Mouse (Mus musculus) liver, embryonic 14.5 days (tissue): ENCODE results near the gene Syt5. TPM values are rescaled to one million over a fixed set of nuclear protein-coding genes. Genes with fewer than 3 reads are reported as not detected.

ENCODE experiments used
- ATAC-seq: fragments of 200-750 bp; cut with Nextera tagmentation; 2 replicates; pipeline ENCODE4 v1.8.0; 2017; ENCODE audit warnings: moderate number of reproducible peaks, mild to moderate bottlenecking, moderate library complexity; ENCODE audit not compliant: insufficient read depth
- DNase-seq, 3 experiments: peaks; one replicate each; pipeline ENCODE4 v3.0.0-alpha.2; 2012 to 2013; ENCODE audit warnings: low read depth in 3 of 3, low spot score in 3 of 3
- H3K27ac ChIP-seq: fragments of 300-500 bp; sonication (generic); 2 replicates; pipeline ENCODE4 v1.5.1; 2014; ENCODE audit warnings: moderate library complexity, mild to moderate bottlenecking, control low read depth, inconsistent platforms
- H3K27me3 ChIP-seq: fragments of 300-500 bp; sonication (generic); 2 replicates; pipeline ENCODE4 v1.6.1; 2014; ENCODE audit warnings: mild to moderate bottlenecking, low read length, moderate library complexity; ENCODE audit not compliant: control insufficient read depth, insufficient read depth
- H3K36me3 ChIP-seq: fragments of 300-500 bp; sonication (generic); replicated peaks from 2 replicates; pipeline ENCODE4 v1.6.1; 2014; ENCODE audit warnings: low read depth; ENCODE audit not compliant: control insufficient read depth, insufficient read depth
- H3K4me1 ChIP-seq, 2 experiments: fragments of 200-500 bp in 1 of 2; fragments of 300-500 bp in 1 of 2; sonication (generic) in 1 of 2; replicated peaks; 2 replicates each; pipeline ENCODE4 v1.6.1; 2012 to 2014; ENCODE audit warnings: antibody characterized with exemption in 1 of 2, inconsistent platforms in 1 of 2, low read length in 1 of 2; ENCODE audit not compliant: control insufficient read depth in 2 of 2, insufficient read depth in 2 of 2
- H3K4me2 ChIP-seq: fragments of 300-500 bp; sonication (generic); 2 replicates; pipeline ENCODE4 v1.6.1; 2014; ENCODE audit warnings: low read depth, mild to moderate bottlenecking, control low read depth, moderate library complexity
- H3K4me3 ChIP-seq, 2 experiments: fragments of 200-500 bp in 1 of 2; fragments of 300-500 bp in 1 of 2; sonication (generic) in 1 of 2; 2 replicates each; pipeline ENCODE4 v1.5.1; 2012 to 2014; ENCODE audit warnings: low read depth in 2 of 2, low read length in 2 of 2, mild to moderate bottlenecking in 2 of 2, control low read depth in 1 of 2, inconsistent platforms in 1 of 2, moderate library complexity in 1 of 2; ENCODE audit not compliant: insufficient read depth in 1 of 2
- H3K9ac ChIP-seq: fragments of 300-500 bp; sonication (generic); replicated peaks from 2 replicates; pipeline ENCODE4 v1.6.1; 2014; ENCODE audit warnings: mild to moderate bottlenecking, control low read depth, moderate library complexity
- H3K9me3 ChIP-seq: fragments of 300-500 bp; sonication (generic); 2 replicates; pipeline ENCODE4 v1.6.1; 2016; ENCODE audit warnings: low read length, mixed read lengths; ENCODE audit not compliant: control insufficient read depth
- CTCF ChIP-seq: IDR thresholded peaks from 2 replicates; pipeline ENCODE4 v1.5.1; 2016; ENCODE audit warnings: antibody characterized with exemption, low read depth, control low read depth
- EP300 ChIP-seq: IDR thresholded peaks from 2 replicates; pipeline ENCODE4 v1.6.1; 2016; ENCODE audit warnings: antibody characterized with exemption, low read depth
- WGBS: fragments of 180-500 bp; shearing (Covaris S2); extraction: QIAGEN DNeasy Blood & Tissue Kit; methylation state at CpG from one replicate; pipeline ENCODE4 v1.1.7; 2014; ENCODE audit not compliant: insufficient replicate concordance; 5-methylcytosine and 5-hydroxymethylcytosine counted together
- polyA plus RNA-seq, 2 experiments: library from polyadenylated mRNA; depleted of rRNA in 1 of 2; stranded (reverse) in 1 of 2; unstranded in 1 of 2; fragments of >200 nt; fragmentation: Nextera tagmentation in 1 of 2; extraction: Ambion mirVana in 1 of 2; gene quantifications; 2 replicates each; pipeline versions ENCODE4 v1.2.1 to v1.2.3; 2012 to 2014

The Syt5 gene
- polyA plus RNA-seq, 2 experiments: 0.22 to 0.81 TPM

DNA sequence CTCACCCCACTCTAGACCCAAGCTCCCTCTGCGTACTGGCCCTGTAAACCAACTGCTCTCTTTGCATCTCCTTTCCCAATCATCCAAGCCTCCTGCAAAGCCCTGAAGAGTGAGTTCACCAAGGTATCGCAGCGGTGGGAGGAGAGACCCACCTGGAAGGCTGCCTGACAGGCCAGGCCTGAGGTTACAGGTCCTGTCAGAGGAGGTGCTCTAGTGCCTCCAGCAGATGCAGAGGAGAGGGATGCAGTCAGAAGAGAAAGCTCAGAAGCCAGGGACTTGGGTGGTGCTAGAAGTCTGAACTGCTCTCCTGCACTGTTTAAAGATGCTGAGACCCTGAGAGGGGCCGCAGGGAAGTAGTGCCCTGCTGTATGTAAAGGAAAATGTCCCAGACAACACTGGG is 48.3 kb downstream of the Syt5 start:
- no peak for DNase-seq

GRCm38 (mm10) chr7:4498251-4498650 is 49.1 kb downstream of the Syt5 start:
- H3K9me3 ChIP-seq: no peaks in the 10 kb centered on the region
- no peak overlapping the region for H3K4me3 ChIP-seq
- peaks cover 8% of the 10 kb centered on the region for H3K36me3 ChIP-seq
- H3K27me3 ChIP-seq: no peaks in the 10 kb centered on the region
- no peak overlapping the region; the same call in 1 of the 2 replicates for H3K4me2 ChIP-seq
- H3K9ac ChIP-seq: no peak overlapping the region
- TF ChIP-seq CTCF (no peak), EP300 (no peak)
- ATAC-seq: no peak
- DNase-seq: no peak
- no peak overlapping the region for H3K27ac ChIP-seq
- 53% methylated on average over 9 of the region's 9 CpGs for WGBS
- peaks cover 22 to 32% of the 10 kb centered on the region in 2 experiments for H3K4me1 ChIP-seq

More for the DNA sequence above, 48.3 kb downstream of the Syt5 start:
- Histone ChIP-seq H3K36me3 (peaks cover 8% of the 10 kb centered on the region), H3K9ac (no peak overlapping the region), H3K9me3 (no peaks in the 10 kb centered on the region), H3K4me3 (peak overlapping the region in 1 of 2 experiments; percentile 12; a peak in 1 of 4 replicates), H3K4me1 (peaks cover 19 to 31% of the 10 kb centered on the region in 2 experiments), H3K4me2 (peak overlapping the region; percentile 88), H3K27me3 (no peaks in the 10 kb centered on the region), H3K27ac (no peak overlapping the region)
- TF ChIP-seq EP300: no peak
- no peak for TF ChIP-seq CTCF
- ATAC-seq: no peak
- 76% methylated on average over 4 of the region's 4 CpGs for WGBS

GRCm38 (mm10) chr7:4497271-4497903 is 50.0 kb downstream of the Syt5 start:
- H3K27ac ChIP-seq: no peak overlapping the region
- no peak for DNase-seq
- H3K4me2 ChIP-seq: no peak overlapping the region
- no peaks in the 10 kb centered on the region for H3K9me3 ChIP-seq
- no peak overlapping the region for H3K9ac ChIP-seq
- H3K27me3 ChIP-seq: no peaks in the 10 kb centered on the region
- peaks cover 17 to 35% of the 10 kb centered on the region in 2 experiments for H3K4me1 ChIP-seq
- no peak overlapping the region for H3K4me3 ChIP-seq
- WGBS: 83% methylated on average over 9 of the region's 9 CpGs
- TF ChIP-seq CTCF: no peak
- no peak for TF ChIP-seq EP300
- ATAC-seq: no peak
- peaks cover 8% of the 10 kb centered on the region for H3K36me3 ChIP-seq

DNA sequence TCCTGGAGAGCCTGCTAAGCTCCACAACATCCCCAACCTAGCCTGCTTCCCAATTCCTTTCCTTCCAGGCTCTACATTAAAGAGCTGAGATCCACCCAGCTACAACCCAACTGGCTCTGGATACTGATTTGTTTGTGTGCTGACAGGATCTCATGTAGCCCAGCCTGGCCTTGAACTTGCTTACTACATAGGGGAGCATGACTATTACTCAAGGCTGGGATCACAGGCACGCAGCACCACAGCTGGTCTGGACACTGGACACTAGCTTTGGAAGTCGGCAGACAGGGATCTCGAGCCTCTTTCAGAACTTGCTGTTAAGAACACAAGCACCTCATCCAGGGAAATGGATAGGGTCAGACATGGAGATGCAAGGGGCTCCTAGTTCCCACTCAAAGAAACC is 50.9 kb downstream of the Syt5 start:
- TF ChIP-seq CTCF (no peak), EP300 (no peak)
- 63% methylated on average over 3 of the region's 3 CpGs for WGBS
- no peak overlapping the region for H3K4me3 ChIP-seq
- no peaks in the 10 kb centered on the region for H3K27me3 ChIP-seq
- H3K9ac ChIP-seq: no peak overlapping the region
- H3K9me3 ChIP-seq: no peaks in the 10 kb centered on the region
- H3K4me1 ChIP-seq: peaks cover 17 to 39% of the 10 kb centered on the region in 2 experiments
- peaks cover 13% of the 10 kb centered on the region for H3K36me3 ChIP-seq
- no peak overlapping the region for H3K27ac ChIP-seq
- no peak for ATAC-seq
- no peak for DNase-seq
- H3K4me2 ChIP-seq: no peak overlapping the region

DNA sequence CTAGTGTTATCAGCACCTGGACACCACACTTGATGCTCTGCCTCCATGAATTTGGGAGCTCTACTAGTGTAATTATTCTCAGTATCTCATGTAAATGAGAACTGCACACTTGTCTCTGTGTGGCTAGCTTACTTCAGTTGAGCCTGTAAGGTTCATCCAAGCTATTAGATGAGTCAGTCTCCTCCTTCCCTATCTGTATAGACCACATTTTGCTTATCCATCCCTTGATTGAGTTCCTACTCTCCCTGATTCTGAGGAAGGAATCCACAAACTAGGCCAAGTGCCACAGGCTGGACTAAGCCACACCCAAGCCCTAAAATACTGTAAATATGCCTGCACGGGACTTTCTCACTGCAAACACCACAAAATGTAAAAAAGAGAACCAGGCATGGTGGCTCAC is 53.4 kb downstream of the Syt5 start:
- TF ChIP-seq CTCF (no peak), EP300 (no peak)
- Histone ChIP-seq H3K36me3 (peaks cover 20% of the 10 kb centered on the region), H3K4me3 (no peak overlapping the region), H3K27me3 (no peaks in the 10 kb centered on the region), H3K9ac (no peak overlapping the region), H3K9me3 (no peaks in the 10 kb centered on the region), H3K4me1 (peaks cover 13 to 36% of the 10 kb centered on the region in 2 experiments), H3K4me2 (no peak overlapping the region), H3K27ac (no peak overlapping the region)
- ATAC-seq (peak; percentile 59), DNase-seq (no peak)
- 22% methylated on average over 1 of the region's 1 CpGs for WGBS
